Mouse (Mus musculus): ENCODE results near the gene Acot11.
"Not testable (repeated sequence)": the region's sequence is repeated elsewhere in the genome, so short reads cannot be mapped to it uniquely, and the experiment has no call there.

The Acot11 gene

GRCm38 (mm10) chr4:106810039-106810438 is 5.2 kb upstream of the Acot11 start:
- no peak for DNase-seq (ENCODE audit: low spot score)

DNA sequence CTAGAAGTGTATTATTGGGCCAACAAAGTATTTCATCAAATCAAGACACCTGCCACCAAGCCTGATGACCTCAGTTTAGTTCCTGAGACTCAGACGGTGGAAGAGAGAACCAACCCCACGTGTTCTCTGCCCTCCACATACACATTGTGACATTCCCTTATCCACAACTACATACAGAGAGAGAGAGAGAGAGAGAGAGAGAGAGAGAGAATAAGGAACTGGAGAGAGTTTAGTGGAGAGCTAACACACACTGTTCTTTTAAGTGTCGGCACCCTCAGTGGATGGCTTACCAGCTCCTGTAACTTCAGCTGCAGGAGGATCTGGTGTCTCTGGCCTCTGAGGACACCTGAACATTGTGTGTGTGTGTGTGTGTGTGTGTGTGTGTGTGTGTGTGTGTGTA is 2.5 kb upstream of the Acot11 start:
- DNase-seq (ENCODE audit: low spot score), result no peak

GRCm38 (mm10) chr4:106805890-106806289 is 1.1 kb upstream of the Acot11 start:
- DNase-seq (ENCODE audit: low spot score), result no peak

- no peak for DNase-seq (ENCODE audit: low spot score)
These were observed 443 bp downstream of the Acot11 start for GRCm38 (mm10) chr4:106804201-106804909.

DNA sequence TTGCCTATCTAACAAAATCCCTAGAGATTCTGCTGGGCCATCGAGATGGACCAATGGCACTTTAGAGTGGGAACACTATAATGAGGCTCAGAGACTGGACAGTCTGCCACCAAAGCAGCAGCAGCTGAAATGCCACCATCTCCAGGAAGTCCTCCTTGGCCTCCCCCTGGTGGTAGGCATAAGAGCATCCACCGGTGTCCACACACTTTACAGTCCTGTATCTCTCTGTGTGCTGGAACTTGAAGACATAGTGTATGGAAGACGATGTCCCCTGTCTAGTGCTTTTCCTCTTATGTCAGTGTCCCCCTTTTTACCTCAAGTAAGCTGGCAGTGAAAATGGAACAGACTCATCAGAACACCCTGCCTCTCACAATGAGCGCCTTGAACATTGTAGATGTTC is 1.0 kb downstream of the Acot11 start:
- peak; percentile 14 for DNase-seq (ENCODE audit: low spot score)

DNA sequence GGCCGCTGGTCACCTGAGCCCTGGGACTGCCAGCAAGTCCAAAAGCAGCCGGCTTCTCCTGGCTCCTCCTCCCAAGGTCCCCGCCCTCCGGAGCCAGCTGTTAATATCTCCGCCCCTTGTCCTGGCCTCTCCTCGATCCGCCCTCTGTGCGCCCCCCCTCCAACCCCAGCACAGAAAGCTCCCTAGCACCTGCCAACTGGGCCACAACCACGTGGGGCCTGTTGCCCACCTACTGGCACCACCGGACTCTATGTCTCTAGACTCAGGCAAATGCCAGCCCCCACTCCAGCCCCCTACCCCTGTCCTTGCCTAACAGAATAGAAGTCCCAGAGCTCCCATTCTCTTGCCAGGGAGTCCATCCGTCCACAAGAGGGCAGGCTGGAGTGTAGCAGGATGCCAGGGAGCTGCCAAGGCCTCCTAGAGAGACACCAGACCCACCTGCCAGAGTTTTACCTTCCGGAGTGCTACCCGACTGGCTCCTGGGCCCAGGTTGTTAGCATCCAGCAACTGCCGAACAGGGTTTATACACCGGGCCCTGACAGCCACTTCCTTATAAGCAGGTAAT is 4.9 kb downstream of the Acot11 start:
- DNase-seq (ENCODE audit: low spot score), result peak; percentile 71

- peak; percentile 47 for DNase-seq (ENCODE audit: low spot score)
These were observed 5.8 kb downstream of the Acot11 start for GRCm38 (mm10) chr4:106798908-106799546.

- DNase-seq (ENCODE audit: low spot score), result no peak
These were observed 9.5 kb downstream of the Acot11 start for GRCm38 (mm10) chr4:106795289-106795688.

DNA sequence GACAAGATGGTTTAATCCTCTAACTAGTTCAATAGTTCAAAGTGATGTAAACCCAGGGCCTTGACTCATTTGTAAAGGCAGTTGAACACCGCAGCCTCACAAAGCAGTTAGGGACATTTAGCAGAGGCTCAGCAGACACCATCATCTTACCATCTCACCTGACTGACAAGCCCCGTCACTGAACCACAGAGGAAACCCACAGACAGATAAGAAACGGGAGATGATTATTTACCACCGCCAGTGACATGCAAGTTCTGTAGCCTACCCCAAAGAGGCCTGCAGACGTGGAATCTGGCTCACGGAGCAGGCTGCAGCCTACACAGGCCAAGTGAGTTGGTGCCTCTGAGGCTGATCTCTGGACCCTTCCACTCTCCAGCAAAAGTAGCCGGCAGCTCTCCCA is 10.6 kb downstream of the Acot11 start:
- no peak for DNase-seq (ENCODE audit: low spot score)

DNA sequence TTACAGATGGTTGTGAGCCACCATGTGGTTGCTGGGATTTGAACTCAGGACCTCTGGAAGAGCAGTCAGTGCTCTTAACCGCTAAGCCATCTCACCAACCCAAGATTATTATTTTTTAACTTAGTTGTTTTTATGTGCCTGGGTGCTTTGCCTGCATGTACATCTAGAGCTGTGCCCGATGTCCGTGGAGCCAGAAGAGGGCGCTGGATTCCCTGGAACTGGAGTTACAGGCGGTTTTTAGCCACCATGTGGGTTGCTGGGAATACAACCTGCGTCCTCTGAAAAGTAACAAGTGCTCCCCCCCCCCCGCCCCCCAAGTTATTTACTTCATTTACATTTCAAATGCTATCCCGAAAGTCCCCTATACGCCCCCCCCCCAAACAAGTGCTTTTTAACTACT is 11.0 kb downstream of the Acot11 start:
- DNase-seq (ENCODE audit: low spot score), result not testable (repeated sequence)

GRCm38 (mm10) chr4:106792276-106792675 is 12.5 kb downstream of the Acot11 start:
- no peak for DNase-seq (ENCODE audit: low spot score)

DNA sequence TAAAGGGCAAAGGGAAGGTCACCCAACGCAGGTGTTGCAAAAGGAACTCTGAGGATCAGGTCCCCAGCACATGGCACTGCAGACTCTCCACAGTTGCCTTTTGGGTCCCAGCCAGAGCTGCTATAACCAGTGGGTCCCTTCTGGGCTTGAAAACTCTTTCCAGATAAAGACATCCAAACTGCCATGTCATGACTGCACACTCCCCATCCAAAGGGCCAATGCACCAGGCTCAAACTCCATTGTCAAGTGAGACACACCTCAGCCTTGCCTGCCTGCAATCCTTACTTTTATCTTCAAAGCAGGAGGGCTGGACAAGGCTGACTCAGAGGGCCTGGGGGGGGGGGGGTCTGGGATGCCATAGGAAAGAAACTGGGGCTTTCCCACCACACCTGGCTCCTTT is 13.9 kb downstream of the Acot11 start:
- DNase-seq (ENCODE audit: low spot score), result no peak

- DNase-seq (ENCODE audit: low spot score), result not testable (repeated sequence)
These were observed 14.6 kb downstream of the Acot11 start for GRCm38 (mm10) chr4:106790218-106790617.

DNA sequence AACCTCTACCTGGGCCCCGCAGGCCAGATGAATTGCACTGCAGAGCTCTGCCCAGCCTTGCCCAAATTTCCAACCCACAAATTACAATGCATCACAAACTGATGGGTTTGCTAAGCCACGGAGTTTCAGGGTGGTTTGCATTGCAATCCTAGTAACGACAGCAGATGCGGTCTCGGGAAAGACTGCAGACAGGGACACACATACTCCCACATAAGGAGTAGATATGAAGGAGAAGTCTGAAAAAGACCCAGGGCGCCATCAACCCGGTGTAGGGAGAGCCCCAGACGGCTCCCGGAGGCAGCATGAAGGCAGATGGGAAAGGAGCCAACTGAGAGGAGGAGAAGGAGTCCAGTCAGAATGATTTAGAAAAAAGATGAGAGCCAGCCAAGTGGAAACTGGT is 15.1 kb downstream of the Acot11 start:
- no peak for DNase-seq (ENCODE audit: low spot score)

DNA sequence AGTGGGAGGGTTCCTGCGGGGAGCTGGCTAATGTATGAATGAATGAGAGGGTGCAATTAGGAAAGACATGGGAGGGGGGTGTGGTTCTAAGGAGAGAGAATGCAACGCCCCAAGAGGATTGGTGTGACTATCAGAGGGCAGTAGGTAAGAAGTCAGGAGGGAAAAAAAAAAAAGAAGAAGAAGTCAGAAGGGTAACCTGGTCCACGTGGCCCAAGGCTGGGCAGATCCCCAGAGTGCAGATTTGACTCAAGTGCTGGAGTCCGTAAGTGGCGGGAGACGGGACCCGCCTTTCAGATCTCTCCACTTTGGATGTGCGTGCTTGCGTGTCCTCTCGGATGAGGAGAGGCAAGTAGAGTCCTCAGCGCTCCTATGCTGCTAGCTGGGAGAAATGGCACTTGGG is 16.2 kb downstream of the Acot11 start:
- no peak for DNase-seq (ENCODE audit: low spot score)

DNA sequence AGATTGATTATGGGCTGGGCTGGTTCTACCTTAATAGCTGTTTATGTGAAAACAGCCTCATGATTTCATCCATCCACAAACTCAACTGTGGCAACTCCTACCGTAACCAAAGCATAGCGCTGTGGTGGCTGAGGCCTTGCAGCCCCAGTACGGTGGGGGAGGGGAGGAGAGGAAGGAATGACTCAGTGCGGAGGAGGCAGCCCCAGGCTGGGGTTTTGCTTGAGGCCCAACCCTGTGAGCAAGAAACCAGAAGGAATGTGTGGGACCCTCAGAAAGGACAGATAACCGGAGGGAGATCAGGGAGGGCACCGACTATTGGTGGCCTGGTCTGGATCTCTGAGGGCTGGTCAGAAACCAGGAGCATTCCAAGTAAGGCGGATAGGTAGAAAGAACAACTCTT is 17.0 kb downstream of the Acot11 start:
- DNase-seq (ENCODE audit: low spot score), result peak; percentile 42

- DNase-seq (ENCODE audit: low spot score), result peak; percentile 57
These were observed 18.9 kb downstream of the Acot11 start for GRCm38 (mm10) chr4:106785753-106786540.

GRCm38 (mm10) chr4:106785345-106785744 is 19.5 kb downstream of the Acot11 start:
- DNase-seq (ENCODE audit: low spot score), result no peak

- DNase-seq (ENCODE audit: low spot score), result no peak
These were observed 20.0 kb downstream of the Acot11 start for GRCm38 (mm10) chr4:106784806-106785205.

- DNase-seq (ENCODE audit: low spot score), result no peak
These were observed 21.7 kb downstream of the Acot11 start for GRCm38 (mm10) chr4:106783137-106783536.

DNA sequence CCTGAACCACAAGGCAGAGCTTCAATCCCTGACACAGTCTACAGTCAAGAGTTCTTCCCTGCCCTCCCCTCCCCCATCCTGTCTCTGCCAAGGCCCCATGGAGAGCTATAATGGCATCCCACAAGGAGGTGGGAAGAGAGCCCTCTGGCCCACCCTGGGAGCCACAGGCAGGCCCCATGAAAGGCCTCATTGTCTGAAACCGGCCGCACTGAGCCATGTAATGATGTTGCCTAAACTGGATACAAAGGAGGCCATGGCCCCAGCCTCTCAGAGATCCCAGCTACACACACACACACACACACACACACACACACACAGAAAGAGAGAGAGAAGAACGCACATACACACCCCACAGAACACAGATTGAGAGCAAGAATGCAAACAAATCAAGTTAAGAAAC is 24.8 kb downstream of the Acot11 start:
- DNase-seq (ENCODE audit: low spot score), result no peak

DNA sequence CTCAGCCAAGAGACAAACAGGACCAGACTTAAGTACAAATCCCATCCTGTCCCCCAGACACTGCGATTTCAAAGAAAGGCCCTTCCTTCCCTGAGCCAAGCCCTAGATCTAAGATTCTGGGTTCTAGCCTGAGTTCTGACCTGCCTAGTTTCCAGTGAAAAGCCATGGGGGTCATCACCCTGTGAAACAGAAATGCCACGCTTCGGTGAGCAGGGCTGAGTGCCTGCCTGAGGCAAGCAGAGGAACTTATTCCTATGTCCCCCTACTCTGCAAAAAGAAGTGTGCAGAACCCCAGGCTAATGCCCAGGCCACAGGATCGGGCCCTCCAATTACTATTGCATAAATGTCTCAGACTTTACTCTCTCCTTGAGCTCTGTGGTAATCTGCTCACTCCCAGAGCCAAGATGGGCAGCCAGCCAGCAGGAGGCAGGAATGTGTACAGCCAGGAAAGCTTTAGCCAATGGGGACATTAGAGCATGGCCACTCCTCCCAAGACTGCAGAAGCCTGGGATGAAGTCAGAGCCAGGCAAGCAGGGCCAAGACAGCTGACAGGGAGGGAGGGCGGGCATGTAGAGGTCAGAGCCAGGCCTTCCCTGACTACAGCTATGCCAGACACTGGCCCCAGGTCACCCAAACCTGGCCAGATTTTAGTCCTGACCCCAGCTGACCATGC is 26.5 kb downstream of the Acot11 start:
- peak; percentile 91 for DNase-seq (ENCODE audit: low spot score)
